Mouse (Mus musculus) neutrophil, adult 5-6 weeks (primary cell): Measurements from ENCODE around the gene Col27a1. TPM values are rescaled to one million over a fixed set of nuclear protein-coding genes. Genes with fewer than 3 reads are reported as not detected.

ENCODE experiments used
- ATAC-seq: fragments of 151-379, 151-347 bp; 2 replicates; pipeline ENCODE4 v1.8.0; 2017; ENCODE audit warnings: mild to moderate bottlenecking, moderate TSS enrichment; ENCODE audit not compliant: insufficient number of reproducible peaks, poor library complexity, low FRiP score, severe bottlenecking; ENCODE audit errors: extremely low read depth
- total RNA-seq: library from RNA; stranded (forward); fragments of 200-1000 nt; gene quantifications from 2 replicates; pipeline ENCODE4 v1.2.3, GENCODE M21; 2017

Gene Col27a1
- total RNA-seq, 1 experiment from 2014 or later: 4.7 TPM

- no peak for ATAC-seq
These were observed 131.5 kb downstream of the Col27a1 start for GRCm38 (mm10) chr4:63345261-63345660.

DNA sequence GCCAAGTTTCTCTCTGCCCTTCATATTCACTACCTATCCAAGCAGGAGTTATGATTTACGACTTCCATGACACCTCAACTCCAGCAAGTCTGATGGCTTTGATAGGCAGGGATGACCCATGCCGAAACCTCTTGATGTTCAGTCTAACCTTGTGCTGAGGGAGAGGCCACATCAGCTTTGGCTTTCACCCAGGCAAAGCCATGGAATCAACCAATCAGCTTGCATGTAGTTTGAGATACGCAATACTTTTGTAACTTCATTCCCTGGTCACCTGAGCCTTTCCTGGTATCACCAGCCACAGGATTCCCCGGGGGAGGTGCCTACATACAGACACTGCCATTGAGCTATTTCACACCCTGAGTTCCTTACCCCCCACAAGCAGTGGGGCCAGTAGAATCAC is 132.9 kb downstream of the Col27a1 start:
- ATAC-seq: no peak

DNA sequence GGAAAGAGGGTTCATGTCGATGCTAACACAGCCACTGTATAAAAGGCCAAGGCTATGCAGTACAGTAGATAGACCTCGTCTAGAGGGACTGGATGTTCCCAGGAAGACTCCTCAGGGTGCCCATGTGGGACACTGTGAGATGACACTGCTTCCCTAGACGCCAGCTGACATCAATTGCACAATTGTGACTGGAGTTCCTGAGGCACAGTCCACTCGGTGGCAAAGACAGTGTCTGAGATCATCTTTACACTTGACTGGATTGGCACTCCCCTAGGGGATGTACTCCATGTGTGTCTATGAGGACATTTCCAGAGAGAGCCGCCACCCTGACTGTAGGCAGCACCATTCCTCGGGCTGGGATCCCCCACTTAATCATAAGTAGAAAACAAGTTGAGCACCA is 134.7 kb downstream of the Col27a1 start:
- ATAC-seq: no peak

DNA sequence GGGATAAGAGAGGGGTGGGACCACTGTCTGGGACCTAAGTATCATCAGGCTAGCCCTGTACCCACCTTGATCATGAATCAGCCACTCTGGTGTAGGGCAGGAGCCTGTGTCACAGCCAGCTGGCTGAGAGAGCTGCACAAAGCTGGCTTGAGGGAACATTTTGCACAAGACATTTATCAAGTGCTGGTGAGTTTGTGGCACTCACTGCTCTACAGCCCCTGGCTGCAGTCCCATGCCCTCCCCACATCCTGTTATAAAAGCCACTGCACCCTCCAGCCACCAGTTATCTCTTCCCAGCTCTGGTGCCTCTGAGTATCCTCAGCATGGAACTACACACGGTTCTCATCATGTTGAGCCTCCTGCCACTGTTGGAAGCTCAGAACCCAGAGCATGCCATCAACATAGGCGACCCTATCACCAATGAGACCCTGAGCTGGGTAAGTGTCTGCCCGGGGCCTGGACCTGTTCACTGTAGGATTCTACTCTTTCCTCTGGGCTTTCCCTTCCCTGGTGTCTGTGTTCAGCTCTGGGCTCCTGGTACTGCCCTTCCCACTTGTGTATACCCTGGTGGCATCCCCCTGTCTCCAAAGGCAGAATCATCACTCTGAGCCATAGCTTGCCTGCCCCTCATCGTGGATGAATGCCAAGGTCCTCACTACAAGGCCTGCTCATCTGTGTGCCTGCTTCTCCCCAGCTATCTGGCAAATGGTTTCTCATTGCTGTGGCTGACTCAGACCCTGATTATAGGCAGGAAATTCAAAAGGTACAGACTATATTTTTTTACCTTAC is 142.3 kb downstream of the Col27a1 start, which contains the start of gene Orm3:
Gene Orm3, plus strand, starts transcription at position 286 of the 789 bp plus-strand sequence.
- no peak for ATAC-seq

- no peak for ATAC-seq
These were observed 143.3 kb downstream of the Col27a1 start for GRCm38 (mm10) chr4:63356981-63357570.

DNA sequence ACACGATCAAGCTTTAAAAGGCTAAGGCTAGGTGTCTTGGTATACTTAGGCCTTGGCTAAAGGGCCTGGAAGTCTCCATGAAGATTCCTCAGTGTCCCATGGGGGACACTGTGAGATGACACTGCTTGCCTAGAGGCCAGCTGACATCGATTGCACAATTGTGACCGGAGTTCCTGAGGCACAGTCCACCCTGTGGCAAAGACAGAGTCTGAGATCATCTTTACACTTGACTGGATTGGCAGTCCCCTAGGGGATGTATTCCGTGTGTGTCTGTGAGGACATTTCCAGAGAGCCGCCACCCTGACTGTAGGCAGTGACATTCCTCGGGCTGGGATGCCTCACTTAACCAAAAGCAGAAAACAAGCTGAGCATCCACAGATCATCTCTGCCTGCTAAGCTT is 146.1 kb downstream of the Col27a1 start:
- ATAC-seq: no peak

DNA sequence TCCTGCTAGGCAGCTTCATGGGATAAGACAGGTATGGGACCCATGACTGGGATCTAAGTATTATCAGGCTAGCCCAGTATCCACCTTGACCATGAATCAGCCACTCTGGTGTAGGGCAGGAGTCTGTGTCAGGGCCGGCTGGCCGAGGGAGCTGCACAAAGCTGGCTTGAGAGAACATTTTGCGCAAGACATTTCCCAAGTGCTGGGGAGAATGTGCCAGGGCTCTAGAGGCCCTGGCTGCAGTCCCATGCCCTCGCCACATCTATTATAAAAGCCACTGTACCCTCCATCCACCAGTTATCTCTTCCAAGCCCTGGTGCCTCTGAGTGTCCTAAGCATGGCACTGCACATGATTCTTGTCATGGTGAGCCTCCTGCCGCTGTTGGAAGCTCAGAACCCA is 148.3 kb downstream of the Col27a1 start, which contains the start of gene Orm2:
Gene Orm2, plus strand, starts transcription at position 300 of the 400 bp plus-strand sequence.
- no peak for ATAC-seq

- peak; percentile 73 for ATAC-seq
These were observed 154.8 kb downstream of the Col27a1 start for GRCm38 (mm10) chr4:63368577-63368976.

GRCm38 (mm10) chr4:63370897-63371296 is 157.1 kb downstream of the Col27a1 start:
- no peak for ATAC-seq

DNA sequence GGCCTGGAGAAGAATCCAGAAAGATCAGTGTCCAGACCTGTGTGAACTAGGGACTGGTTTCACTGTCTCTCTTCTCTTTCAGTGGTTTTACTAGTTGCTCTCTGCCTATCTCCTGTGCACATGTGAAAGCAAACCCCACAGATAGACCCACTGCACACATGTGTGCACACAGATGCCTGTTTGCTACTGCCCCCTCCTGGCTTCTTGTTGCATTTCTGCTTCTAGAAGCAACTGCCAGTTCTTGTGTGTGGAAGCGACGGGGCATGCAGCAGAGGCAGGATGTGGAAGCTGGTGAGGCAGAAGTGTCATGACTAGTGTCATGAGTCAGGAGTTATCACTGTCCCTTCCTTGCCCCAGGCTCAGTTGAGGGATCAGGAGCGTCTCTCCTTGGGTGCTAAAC is 158.1 kb downstream of the Col27a1 start:
- peak; percentile 65 for ATAC-seq

- no peak for ATAC-seq
These were observed 159.6 kb downstream of the Col27a1 start for GRCm38 (mm10) chr4:63373404-63373803.

DNA sequence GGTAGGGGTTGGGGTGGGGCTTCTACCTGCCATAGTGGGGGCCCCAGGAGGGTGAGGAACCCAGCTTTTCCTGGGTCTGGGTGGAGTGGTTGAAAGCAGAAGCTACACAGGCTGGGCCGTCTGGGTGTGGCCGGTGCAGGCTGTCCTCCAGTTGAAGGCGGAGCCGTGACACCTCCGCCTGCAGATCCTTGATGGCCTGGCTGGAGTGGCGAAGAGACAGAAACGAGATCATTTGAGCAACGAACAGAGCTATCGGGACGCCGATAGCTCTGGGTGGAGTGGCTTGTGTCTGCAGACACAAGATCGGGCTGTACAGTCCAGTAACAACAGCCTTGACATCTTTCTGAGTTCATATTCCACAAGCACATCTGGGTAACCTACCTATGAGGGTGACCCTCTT is 160.5 kb downstream of the Col27a1 start:
- no peak for ATAC-seq

- no peak for ATAC-seq
These were observed 161.6 kb downstream of the Col27a1 start for GRCm38 (mm10) chr4:63375367-63375766.

- no peak for ATAC-seq
These were observed 163.7 kb downstream of the Col27a1 start for GRCm38 (mm10) chr4:63377483-63377882.

GRCm38 (mm10) chr4:63382676-63383369 is 169.0 kb downstream of the Col27a1 start:
- no peak for ATAC-seq

GRCm38 (mm10) chr4:63383474-63383873 is 169.7 kb downstream of the Col27a1 start:
- ATAC-seq: no peak

- ATAC-seq: no peak
These were observed 170.5 kb downstream of the Col27a1 start for GRCm38 (mm10) chr4:63384262-63384661.
